Mouse (Mus musculus): Measurements from ENCODE around the gene Vwce.

Vwce gene

GRCm38 (mm10) chr19:10634106-10634871 lies at the start of gene Vwce:
TSS of gene Vwce (plus strand) at chr19:10634213.
- DNase-seq, result peak; percentile 59

DNA sequence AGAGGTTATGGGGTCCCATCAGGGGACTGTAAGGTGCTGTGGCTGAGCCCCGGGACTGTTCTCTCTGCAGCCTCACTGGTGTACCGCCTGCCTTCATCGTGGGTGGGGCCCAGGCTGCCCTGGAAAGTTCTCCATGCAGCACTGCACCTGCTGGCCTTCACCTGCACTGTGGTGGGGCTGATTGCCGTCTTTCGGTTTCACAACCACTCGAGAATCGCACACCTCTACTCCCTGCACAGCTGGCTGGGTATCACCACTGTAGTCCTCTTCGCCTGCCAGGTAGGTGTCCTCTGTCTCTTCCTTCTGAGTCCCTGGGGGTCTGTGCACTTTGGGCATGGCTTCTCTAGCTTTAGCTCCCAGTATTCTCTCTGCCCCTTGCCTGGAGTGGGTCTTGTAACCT lies 48.9 kb upstream of the Vwce start:
- DNase-seq, result peak; percentile 18

- no peak for DNase-seq
Observed at GRCm38 (mm10) chr19:10587231-10587630, 46.8 kb upstream of the Vwce start.

DNA sequence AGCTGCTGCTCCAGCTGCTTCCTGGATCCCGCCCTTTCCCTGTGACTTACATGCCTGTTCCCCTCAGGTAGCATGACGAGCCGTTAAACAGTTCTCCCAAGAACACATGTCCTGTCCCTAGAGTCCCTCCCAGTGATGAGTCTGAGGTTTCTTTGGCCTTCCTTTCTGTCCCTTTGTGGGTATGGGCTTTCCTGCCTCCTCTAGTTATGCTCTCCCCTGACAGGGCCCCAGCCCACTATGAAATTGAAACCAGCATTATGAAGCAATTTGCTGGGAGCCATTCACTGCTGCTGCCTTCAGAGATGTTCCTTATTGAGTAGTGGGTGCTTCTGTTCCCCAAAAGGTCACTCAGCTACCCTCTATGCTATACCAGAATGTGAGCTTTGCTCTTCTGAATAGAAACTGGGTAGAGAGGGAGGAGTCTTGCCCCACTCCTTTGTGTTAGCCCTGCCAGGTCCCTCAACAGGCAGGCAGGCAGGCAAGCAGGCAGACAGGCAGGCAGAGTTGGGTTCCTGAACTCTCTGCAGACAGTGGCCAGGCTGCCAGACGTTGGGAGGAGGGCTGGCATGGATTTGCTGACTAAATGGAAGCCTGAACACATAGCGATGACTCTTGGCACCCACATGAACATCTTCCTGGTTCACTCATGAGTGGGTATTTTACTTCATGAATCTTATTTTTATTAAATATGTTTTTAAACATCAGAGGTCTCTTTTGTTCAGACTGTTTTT lies 44.7 kb upstream of the Vwce start:
- DNase-seq, result no peak

DNA sequence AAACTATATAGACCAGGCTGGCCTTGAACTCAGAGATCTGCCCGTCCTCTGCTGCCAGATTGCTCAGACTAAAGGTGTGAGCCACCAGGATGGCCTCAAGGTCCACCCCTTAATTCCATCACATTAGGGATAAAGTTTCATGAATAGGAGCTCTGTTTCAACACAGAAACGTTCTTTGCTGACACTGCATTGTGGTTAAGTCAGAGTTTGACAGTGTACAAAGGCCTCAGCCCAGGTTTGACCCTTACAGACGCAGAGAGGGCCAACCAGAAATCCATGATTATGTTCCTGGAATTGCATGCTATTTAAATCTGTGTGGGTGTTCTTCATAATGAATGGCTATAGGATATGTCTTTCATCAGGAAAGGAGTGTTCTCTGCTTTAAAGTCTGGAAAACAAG lies 43.7 kb upstream of the Vwce start:
- DNase-seq, result no peak

DNA sequence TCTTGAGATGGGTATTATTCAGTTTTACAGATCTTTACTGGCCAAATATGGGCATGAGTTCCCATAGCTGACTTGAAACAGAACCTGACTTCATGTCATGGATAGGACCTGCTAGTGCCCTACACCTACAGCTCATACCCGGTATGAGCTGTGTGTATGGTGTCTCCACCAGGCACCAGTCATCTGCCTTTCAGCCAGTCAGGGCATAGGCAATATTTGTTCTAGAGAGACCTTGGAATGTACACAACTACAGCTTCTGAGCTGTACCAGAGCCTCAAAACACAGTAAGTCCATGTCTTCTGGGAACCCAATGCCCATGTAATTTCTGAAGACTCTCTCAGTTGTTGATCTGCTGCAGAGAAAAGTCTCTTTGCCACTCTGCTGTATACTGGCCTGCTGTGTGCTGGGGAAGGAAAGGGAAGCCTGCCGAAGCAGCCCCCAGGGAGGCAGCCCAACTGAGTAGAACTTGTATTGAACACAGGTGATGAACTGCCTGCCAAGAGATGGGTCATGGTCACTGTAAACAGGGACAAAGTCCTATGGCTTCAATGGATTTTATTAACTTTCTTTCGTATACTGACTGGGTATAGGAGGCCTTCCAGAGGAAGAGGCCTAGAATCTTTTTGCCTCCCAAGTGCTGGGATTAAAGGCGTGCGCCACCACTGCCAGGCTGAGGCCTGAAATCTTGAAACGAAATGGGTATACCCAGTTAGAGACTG lies 42.2 kb upstream of the Vwce start:
- no peak for DNase-seq

DNA sequence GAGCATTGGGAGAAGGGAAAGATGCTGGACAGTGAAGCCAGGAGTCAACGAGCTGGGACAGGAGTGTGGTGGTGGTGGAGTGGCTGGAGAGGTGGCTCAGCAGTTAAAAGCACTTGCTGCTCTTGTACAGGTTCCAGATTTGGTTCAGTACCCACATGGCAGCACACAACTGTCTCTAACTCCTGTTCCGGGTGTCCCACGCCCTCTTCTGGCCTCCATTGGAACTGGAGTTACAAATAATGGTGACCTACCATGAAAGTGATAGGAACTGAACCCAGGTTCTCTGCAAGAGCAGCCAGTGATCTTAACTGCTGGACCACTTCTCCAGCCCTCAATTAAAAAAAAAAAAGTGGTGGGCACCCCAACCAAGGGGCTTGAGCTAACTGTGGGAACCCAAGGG lies 35.8 kb upstream of the Vwce start:
- DNase-seq, result peak; percentile 33

- DNase-seq, result no peak
Observed at GRCm38 (mm10) chr19:10599648-10600047, 34.4 kb upstream of the Vwce start.

DNA sequence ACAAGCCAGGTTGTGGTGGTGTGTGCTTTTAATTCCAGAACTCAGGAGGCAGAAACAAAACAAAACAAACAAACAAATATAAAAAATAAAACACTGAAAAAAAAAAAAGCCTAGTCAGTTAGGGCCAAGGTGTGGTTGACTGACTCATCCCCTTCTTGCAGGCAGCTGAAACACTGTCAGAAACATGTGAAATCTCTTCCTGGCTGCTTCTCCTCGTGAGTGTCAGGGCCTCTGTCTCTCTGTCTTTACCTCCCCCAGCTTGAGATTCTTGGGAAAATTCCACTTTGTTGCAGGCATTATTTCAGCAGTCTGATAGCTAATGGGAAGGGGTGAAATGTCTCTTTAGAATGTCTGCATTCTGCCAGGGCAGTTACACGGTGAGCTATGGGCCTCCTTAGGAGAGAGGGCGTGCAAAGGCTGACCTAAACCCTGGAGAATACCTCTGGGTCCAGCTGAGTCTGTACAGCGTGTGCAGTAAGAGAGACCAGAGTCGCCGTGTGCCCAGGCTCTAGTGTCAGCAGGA lies 31.7 kb upstream of the Vwce start:
- DNase-seq, result peak; percentile 20

DNA sequence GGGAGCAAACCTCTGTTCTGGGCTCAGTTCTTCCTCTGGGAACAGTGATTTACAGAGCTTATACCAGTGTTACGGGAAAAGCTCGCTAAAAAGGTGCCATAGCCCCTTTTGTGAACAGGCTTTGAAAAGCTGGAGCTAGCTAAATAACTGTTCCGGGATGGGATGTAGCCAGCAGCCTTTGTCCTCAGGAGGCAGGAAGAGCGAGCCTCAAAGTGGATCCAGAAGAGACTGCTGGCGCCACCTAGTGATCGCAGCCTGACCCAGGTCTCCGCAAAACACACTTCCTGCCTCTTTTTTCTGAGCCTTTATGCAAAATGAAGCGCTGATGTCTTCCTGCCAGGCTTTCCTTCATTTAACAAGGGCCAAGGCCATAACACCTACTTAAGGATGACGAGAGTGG lies 31.2 kb upstream of the Vwce start:
- peak; percentile 92 for DNase-seq

DNA sequence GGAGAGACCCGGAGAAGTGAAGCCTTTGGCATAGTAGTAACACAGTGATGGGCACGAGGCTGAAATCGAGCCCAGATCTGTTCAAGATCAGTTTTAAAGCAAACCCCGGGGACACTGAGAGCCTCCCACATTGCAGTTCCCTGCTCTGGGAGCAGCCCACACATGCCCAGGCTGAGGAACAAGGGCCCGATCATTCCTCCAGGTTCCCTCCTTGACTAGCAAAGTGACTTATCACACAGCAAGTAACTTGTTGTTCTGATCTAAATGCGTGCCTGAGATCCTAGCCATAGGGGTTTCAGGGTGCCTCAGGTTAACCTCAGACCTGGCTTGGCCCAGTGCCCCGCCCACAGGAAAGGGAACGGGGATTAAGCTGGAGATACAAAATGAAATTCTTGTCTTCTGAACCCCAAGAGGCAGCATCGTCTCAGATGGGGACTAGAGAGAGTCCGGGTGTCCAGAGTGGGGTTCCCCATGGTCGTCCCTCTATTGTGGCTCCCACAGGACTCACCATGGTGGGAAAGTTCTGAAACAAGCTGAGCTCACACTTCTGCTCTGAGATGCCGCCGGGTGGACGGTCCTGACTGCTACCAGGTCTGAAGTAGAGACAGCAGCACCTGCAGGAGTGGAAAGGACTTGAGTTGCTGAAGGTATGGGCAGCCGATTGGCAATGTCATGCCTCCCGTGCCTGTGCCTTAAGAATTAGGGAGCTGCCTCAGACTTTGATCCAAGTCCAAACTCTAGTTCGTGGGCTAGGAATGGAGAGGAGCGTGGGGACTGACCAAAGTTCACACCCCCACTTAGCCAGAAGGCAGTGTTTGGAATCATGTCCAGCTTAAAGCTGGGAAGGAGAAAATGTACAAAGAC lies 30.1 kb upstream of the Vwce start:
- peak; percentile 6 for DNase-seq

DNA sequence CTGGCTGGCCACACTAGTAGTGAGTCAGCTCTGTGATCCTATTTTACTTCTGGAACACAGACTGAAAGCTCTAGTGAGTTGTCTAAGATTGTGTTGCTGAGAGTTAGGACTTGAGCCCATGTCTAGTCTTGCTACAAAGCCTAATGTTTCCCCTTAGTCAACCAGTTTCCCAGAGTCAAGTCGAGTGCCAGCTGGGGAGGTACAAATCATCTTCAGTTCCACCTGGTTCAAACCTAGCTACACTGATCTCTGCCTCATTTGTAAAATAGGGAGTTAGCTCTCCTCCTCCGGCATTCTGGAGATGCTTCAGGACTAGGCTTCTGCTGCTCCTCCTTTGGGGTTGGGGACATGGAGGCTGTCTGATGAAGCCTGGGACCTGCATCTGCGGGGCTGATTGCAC lies 29.5 kb upstream of the Vwce start:
- no peak for DNase-seq

DNA sequence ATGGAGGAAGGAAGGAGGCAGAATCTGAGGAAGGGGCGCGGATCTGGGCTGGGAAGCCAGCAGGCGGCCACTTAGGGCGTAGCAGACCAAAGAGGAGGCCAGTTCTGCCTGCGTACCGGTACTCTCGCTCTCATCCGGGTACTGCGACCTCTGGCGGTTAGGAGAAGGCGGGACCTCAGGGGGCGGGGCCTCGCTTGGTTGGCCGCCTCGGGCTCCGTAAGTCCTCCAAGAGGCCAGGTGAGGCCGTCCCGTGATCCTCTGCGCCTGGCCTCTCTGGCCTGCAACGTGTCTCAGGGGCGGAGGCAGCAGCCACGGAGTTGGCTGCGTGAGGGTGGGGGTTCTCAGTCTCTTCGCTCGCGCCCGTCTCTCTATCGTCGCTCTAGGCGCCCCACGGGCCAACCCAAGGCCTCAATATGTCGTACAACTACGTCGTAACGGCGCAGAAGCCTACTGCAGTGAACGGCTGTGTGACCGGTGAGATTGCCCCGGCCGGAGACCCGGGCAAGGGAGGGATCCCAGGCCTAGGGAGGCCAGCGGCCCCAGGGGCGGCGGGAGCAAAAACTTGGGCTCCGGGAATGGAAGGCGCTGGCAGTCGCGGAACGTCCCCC lies 28.6 kb upstream of the Vwce start, which contains the start of the genes Ddb1 and Tkfc:
Gene Ddb1 (plus strand): TSS at position 35 of the 608 bp plus-strand sequence.
Gene Tkfc (minus strand): TSS at position 362 of the 608 bp plus-strand sequence.
- DNase-seq, result peak; percentile 99

- DNase-seq, result peak; percentile 7
Observed at GRCm38 (mm10) chr19:10605901-10606622, 28.0 kb upstream of the Vwce start.

GRCm38 (mm10) chr19:10608573-10609240 lies 25.3 kb upstream of the Vwce start:
- DNase-seq, result no peak

DNA sequence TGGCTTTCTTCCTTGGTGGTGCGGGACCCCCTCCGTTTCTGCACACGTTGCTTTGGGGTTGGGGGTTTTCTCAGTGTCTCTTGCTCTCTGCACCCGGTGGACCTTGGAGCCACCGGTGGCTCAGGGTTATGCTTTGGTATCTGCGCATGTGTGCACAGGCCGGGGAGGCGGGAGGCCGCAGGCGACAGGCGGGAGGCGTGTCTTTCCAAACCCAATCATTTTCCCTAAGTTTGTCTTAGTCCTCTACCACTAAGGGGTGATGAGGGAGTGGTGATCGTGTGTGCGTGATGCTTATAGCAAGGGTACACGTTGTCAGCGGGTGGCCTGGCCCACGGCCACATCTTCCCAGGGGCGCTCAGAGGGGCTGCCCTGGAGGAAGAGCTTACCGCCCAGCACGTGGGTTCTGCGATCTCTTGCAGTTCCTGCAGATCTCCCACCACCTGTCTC lies 882 bp downstream of the Vwce start:
- peak; percentile 41 for DNase-seq

- no peak for DNase-seq
Observed at GRCm38 (mm10) chr19:10637840-10638239, 3.8 kb downstream of the Vwce start.

DNA sequence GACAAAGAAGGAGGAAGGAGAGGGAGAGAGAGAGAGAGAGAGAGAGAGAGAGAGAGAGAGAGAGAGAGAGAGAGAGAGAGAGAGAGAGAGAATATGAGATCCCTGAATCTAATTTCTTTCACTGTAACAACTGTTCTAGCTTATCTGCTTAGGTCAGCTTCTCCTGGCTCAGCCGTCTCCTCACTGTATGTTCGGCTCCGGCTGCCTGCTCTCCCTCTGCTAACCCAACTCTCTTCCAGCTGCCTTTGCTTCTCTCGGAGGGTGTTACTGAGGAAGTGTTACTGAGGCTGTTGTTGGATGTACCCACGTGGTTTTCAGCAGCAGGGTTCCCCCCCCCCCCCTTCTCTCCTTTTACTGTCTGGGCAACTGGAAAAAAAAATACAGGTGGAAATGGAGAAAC lies 6.1 kb downstream of the Vwce start:
- no peak for DNase-seq

DNA sequence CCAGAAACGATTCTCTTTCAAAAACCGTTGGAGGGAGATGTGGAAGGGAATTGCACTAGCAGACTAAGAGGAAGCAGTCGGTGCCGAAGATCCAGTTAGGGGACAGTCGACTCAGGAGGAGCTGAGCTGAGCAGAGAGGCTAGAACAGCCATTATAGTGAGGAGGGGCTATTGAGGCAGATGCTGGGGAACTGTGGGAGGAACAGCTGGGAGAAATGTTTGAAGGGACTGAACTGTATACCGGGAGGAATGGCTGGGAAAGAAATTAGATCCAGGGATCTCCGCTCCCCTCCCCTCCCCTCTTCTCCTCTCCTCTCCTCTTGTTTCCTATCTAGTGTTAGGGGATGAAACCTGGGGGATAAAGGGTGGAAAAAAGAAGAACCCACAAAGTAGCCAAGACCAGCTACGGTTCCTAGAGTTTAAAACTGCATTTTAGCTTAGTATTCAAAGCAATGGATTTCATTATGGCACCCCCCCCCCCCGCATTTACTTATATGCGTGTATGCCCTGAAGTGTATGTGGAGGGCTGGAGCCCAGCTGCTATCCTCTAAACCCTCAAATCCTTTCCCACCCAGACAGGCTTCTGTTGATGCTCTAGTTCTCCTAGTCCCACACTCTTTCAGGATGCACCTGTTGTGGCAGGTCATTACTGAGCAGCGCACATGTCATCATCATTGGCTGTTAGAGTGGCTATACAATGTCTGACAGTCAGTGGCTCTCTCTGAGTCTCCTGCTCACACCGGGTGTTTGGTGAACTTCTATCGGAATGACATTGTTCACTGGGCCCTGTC lies 6.8 kb downstream of the Vwce start:
- no peak for DNase-seq

GRCm38 (mm10) chr19:10645616-10646015 lies 11.6 kb downstream of the Vwce start:
- DNase-seq, result no peak

Data from thymus, postnatal 25 days (tissue).